Mouse (Mus musculus): ENCODE measurements around the gene Vip. TPM values are rescaled to one million over a fixed set of nuclear protein-coding genes. Genes with fewer than 3 reads are reported as not detected.

The Vip gene
- total and polyA plus RNA-seq, 3 experiments, result not detected

DNA sequence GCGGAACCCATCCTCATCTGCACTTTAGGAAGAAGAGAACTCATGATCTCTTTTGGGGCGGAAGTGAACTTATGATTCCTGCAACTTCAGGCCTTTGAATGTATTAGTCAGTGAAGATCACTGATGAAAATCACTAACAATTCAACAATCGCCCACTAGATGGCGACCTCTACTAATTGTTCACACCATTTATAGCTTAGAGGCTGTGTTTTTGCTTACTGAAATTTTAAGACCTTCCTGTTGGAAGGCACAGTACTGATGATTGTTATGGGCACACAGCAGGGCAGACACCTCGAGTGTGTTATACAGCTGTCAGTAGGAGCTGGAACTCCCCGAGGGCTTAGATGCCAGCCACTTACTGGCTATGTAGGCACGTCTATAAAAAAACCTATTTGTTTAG is 38.9 kb upstream of the Vip start:
- H3K9me3 ChIP-seq (replicated peaks; ENCODE audit: insufficient read depth, low read length), result no peaks in the 10 kb centered on the region
- no peak overlapping the region for H3K27ac ChIP-seq (ENCODE audit: control insufficient read depth, low read depth, low read length)
- peak; percentile 80 for DNase-seq (ENCODE audit: low read depth, low spot score)
- no peaks in the 10 kb centered on the region for H3K4me1 ChIP-seq (ENCODE audit: control insufficient read depth in 1 of 2, insufficient read depth in 2 of 2, low read length in 2 of 2)
- no peak overlapping the region for H3K4me3 ChIP-seq (ENCODE audit: control insufficient read depth in 1 of 2, insufficient read depth in 1 of 2, low read depth in 2 of 2, low read length in 2 of 2)
- no peak overlapping the region for H3K9ac ChIP-seq (ENCODE audit: control insufficient read depth, low read depth, low read length, poor library complexity, severe bottlenecking)
- no peak for TF ChIP-seq JUND (IDR thresholded peaks at IDR 0.05; ENCODE audit: low read depth, low read length)
- TF ChIP-seq RAD21 (IDR thresholded peaks at IDR 0.05; ENCODE audit: low read depth, low read length), result peak; percentile 83
- peak; percentile 80 for TF ChIP-seq SMC3 (IDR thresholded peaks at IDR 0.05; ENCODE audit: low read depth, low read length)
- TF ChIP-seq SIN3A (IDR thresholded peaks at IDR 0.05; ENCODE audit: low read length), result no peak
- TF ChIP-seq ZMIZ1 (IDR thresholded peaks at IDR 0.05; ENCODE audit: low read depth, low read length), result no peak
- peak; percentile 77 for TF ChIP-seq ZC3H11A (IDR thresholded peaks at IDR 0.05; ENCODE audit: low read depth, low read length)
- peak in 2 of 3 experiments; percentile 58 to 78; a peak in 4 of 6 replicates for TF ChIP-seq CTCF (IDR thresholded peaks at IDR 0.05 in 2 of 3, conservative IDR thresholded peaks at IDR 0.05 in 1 of 3; ENCODE audit: control insufficient read depth in 1 of 3, insufficient read depth in 1 of 3, low read depth in 2 of 3, low read length in 3 of 3, poor library complexity in 1 of 3, severe bottlenecking in 1 of 3)
- TF ChIP-seq TBP (IDR thresholded peaks at IDR 0.05; ENCODE audit: low read depth, low read length), result no peak
- no peak for TF ChIP-seq MYC (IDR thresholded peaks at IDR 0.05; ENCODE audit: low read depth, low read length)
- no peak for TF ChIP-seq TAL1 (IDR thresholded peaks at IDR 0.05; ENCODE audit: low read length)
- TF ChIP-seq MAZ (IDR thresholded peaks at IDR 0.05; ENCODE audit: low read depth, low read length), result no peak
- no peaks in the 10 kb centered on the region for H3K79me2 ChIP-seq (ENCODE audit: control insufficient read depth, insufficient read depth, low read length, poor library complexity)
- no peaks in the 10 kb centered on the region for H3K36me3 ChIP-seq (ENCODE audit: control insufficient read depth in 1 of 2, insufficient read depth in 2 of 2, low read length in 2 of 2)
- no peaks in the 10 kb centered on the region; a peak in 2 of 4 replicates for H3K27me3 ChIP-seq (ENCODE audit: control insufficient read depth in 1 of 2, insufficient read depth in 2 of 2, low read length in 2 of 2)

DNA sequence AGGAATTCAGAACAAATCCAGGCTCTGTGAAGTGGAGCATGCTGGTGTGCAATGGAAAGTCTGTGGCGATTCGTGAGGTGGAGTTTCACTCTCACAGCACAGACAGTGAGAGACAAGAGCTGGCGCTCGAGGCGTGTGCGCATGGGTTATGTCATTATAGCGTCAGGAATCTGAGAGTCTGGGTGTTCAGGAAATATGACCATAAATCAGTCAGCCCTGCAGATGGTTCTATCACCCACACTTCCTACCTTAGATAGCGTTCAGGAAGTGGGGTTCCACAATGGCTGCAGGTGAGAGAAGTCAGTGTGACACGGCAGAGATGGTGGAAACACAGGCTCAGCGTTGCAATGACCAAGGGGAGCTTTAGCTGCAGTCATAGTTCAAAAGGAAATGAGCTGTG is 35.5 kb upstream of the Vip start:
- Histone ChIP-seq H3K4me1 (ENCODE audit: control insufficient read depth in 1 of 2, insufficient read depth in 2 of 2, low read length in 2 of 2) (no peaks in the 10 kb centered on the region), H3K9me3 (replicated peaks; ENCODE audit: insufficient read depth, low read length) (no peaks in the 10 kb centered on the region), H3K36me3 (ENCODE audit: control insufficient read depth in 1 of 2, insufficient read depth in 2 of 2, low read length in 2 of 2) (no peaks in the 10 kb centered on the region), H3K79me2 (ENCODE audit: control insufficient read depth, insufficient read depth, low read length, poor library complexity) (no peaks in the 10 kb centered on the region), H3K9ac (ENCODE audit: control insufficient read depth, low read depth, low read length, poor library complexity, severe bottlenecking) (no peak overlapping the region), H3K27me3 (ENCODE audit: control insufficient read depth in 1 of 2, insufficient read depth in 2 of 2, low read length in 2 of 2) (peaks cover 0 to under 1% of the 10 kb centered on the region in 2 experiments; a peak in 3 of 4 replicates), H3K27ac (ENCODE audit: control insufficient read depth, low read depth, low read length) (no peak overlapping the region), H3K4me3 (ENCODE audit: control insufficient read depth in 1 of 2, insufficient read depth in 1 of 2, low read depth in 2 of 2, low read length in 2 of 2) (no peak overlapping the region)
- DNase-seq (ENCODE audit: low read depth, low spot score), result no peak
- TF ChIP-seq SIN3A (IDR thresholded peaks at IDR 0.05; ENCODE audit: low read length), result no peak
- TF ChIP-seq GABPA (IDR thresholded peaks at IDR 0.05; ENCODE audit: low read depth, low read length), result no peak
- TF ChIP-seq MXI1 (IDR thresholded peaks at IDR 0.05; ENCODE audit: low read depth, low read length), result no peak
- no peak for TF ChIP-seq E2F4 (IDR thresholded peaks at IDR 0.05; ENCODE audit: borderline replicate concordance, low read depth, low read length)
- no peak for TF ChIP-seq BHLHE40 (IDR thresholded peaks at IDR 0.05; ENCODE audit: borderline replicate concordance, low read depth, low read length)
- TF ChIP-seq ETS1 (IDR thresholded peaks at IDR 0.05; ENCODE audit: low read depth, low read length), result no peak
- TF ChIP-seq ZC3H11A (IDR thresholded peaks at IDR 0.05; ENCODE audit: low read depth, low read length), result no peak

All from MEL (cell line).